Mouse (Mus musculus) layer of hippocampus, postnatal 25 days (tissue): Measurements from ENCODE around the gene Car8. TPM values are rescaled to one million over a fixed set of nuclear protein-coding genes. Genes with fewer than 3 reads are reported as not detected.
"Not testable (repeated sequence)": the region's sequence is repeated elsewhere in the genome, so short reads cannot be mapped to it uniquely, and the experiment has no call there.

ENCODE experiments used
- DNase-seq, 2 experiments: peaks; one replicate each; pipeline ENCODE4 v3.0.0; 2022; ENCODE audit warnings: mixed read lengths in 2 of 2, low spot score in 1 of 2; ENCODE audit errors: extremely low spot score in 1 of 2
- total RNA-seq, 2 experiments: library from RNA; stranded (reverse); gene quantifications; 2 replicates each; pipeline ENCODE4 v1.2.3; 2021

The Car8 gene
- total RNA-seq, 2 experiments from 2014 or later, result 3.5 to 3.9 TPM

DNA sequence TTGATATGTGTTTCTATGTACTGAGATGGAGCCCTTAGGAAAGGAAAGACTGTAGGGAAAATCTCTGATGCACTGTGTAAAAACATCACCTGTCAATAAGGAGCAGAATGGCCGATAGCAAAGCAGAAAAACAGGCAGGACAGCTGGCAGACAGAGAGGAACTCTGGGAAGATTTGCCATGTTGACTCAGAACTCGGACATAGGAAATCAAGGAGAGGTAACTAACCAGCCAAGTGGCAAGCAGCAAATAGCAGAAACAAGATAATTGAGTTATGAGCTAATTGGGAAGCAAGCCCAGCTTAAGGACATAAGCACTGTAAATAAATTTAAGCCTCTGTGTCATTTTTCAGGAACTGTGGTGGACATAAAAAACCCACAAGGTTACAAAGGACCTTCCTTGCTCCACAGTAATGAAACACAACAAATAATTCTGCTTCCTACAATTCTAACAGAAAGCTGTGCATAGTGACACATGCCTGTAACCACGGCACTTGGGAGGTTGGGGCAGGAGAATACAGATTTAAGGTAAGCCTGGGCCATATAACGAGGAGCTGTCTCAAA is 33.7 kb downstream of the Car8 start:
- no peak for DNase-seq

GRCm38 (mm10) chr4:8203367-8203766 is 35.5 kb downstream of the Car8 start:
- DNase-seq, result no peak

DNA sequence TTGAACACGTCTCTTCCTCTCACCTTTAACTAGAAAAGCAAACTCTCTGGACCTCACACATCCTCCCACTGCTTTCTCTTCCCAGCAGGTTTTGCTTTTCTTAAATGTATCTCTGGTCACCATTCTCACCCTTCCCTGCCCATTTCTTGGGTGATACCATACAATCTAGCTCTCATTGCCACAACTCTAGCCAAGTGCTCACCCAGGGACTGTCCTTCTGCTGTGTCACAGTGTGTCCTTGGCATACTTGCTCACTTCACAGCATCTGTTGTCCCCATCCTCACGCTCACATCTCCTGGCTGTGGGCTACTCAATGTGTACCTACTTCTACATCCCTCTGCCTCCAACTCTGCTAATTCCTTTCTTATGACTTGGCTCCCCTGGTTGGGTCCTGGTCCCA is 37.2 kb downstream of the Car8 start:
- no peak for DNase-seq

- no peak for DNase-seq
Measured at GRCm38 (mm10) chr4:8200081-8200480, 38.8 kb downstream of the Car8 start.

- DNase-seq, result no peak
Measured at GRCm38 (mm10) chr4:8198033-8198432, 40.8 kb downstream of the Car8 start.

- no peak for DNase-seq
Measured at GRCm38 (mm10) chr4:8190441-8190840, 48.4 kb downstream of the Car8 start.

- DNase-seq, result no peak
Measured at GRCm38 (mm10) chr4:8186921-8187687, 51.7 kb downstream of the Car8 start.

DNA sequence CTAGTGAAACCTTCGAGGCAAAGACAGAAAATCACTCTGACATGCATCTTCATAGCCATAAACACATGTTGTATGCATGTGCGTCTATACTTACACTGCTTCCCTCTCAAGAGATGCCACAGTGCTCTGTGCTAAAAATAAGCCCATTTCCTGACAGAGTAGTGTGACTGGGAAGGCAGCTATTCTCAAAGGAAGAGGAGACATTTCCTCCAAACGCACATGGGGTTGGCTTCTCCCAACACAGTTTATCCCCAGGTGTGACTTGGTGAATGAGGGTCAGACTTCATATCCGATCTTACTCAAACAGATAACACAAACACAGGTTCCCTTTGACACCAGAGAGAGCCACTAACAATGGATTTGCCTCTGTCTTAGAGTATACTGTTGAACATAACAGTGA is 58.3 kb downstream of the Car8 start:
- DNase-seq, result no peak

GRCm38 (mm10) chr4:8154589-8155198 is 84.1 kb downstream of the Car8 start:
- no peak for DNase-seq

DNA sequence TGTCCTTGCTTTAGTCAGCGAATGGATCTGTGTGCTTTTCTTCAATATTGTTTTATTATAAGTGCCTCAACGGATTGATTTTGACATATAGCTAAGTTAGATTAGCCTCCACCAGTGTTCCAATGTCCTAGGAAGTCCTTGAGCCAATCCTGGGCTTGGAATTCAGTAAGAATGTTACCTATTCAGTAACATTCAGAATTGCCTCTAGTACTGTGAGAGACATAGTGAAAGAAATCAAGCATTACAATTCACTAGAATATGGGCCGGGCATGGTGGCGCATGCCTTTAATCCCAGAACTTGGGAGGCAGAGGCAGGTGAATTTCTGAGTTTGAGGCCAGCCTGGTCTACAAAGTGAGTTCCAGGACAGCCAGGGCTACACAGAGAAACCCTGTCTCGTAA is 84.9 kb downstream of the Car8 start:
- not testable (repeated sequence) for DNase-seq

- no peak for DNase-seq
Measured at GRCm38 (mm10) chr4:8137403-8137802, 101.4 kb downstream of the Car8 start.

DNA sequence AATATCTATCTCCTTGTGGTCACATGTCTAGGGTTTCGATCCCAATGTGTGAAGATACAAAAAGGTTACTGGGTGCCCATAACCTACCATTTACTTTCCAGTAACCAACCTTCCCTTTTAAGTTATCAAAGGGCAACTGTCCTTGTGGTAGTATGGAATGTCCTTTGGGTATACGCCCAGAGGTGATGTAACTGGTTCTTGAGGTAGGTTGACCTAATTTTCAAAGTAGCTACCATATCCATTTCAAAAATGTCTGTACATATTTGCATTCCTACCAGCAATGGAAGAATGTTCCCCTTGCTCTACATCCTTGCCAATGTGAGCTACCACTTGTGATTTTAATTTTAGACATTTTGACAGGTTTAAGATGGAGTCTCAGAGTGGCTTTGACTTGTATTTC is 106.8 kb downstream of the Car8 start:
- no peak for DNase-seq

DNA sequence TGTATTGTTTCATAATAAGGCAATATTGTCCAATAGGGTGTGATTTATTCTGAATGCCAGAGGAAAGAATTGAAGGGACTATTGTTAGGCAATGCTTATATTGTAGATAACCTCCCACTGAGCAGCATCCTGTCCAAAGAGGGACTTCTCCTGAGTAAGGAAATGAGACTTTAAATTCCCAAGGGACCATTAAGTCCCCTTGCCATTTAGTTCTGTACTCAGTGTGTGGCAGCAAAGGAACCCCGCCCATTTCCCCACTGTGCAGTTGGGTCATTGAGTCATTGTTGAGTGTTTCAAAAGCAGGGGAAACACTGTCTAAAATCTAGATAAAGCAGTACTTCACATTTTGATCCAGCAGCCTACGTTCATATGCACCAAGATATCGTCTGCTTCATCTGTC is 125.3 kb downstream of the Car8 start:
- no peak for DNase-seq

GRCm38 (mm10) chr4:8111891-8112290 is 127.0 kb downstream of the Car8 start:
- no peak for DNase-seq

DNA sequence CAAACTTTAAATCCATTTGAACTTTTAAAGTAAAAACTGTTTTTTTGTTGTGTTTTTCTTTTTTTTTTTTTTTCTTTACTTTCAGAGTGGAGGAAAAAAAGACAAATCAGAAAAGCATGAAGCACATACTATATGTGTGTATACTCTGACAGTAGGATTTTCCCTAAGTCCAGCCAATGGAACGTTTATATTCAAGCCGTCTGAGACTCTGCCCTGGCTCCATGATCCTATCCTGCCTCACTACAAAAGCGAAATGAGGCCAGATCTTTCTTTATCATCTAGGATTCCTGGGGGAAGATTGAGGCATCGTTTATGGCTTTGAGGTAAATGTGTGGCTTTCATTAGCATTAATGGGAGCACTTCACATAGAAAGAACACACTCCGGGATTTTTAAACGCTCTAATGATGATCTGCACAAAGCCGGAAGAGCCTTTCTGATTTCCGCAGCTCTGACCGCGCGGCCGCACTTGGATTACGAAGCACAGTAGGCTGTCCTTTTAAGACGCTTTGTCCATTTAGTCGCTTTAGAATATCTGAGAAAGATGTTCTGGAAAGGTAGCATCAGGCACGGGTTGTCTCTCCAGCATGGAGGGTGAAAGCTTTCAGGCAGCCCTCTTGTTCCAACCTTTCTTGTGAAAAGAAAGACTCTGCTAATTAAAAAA is 128.8 kb downstream of the Car8 start:
- peak in 1 of 2 experiments; percentile 4 for DNase-seq

DNA sequence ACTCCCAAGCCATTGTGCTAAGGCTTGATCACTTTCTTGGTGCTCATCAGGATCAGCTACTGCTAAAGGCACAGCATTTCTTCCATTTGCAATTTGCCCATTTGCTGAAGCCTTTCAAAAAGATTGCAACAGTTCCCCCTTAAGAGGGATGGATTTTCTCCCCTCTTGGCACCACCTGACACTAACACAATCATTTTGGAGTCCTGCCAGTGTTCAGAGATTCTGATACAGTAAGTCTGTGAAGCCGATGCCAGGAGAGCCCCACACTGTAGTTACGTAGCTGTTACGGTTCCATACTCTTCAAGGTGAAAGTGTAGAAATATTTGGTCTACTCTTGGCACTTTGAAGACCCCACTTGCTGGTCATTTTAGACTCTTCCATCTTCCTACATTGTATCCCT is 137.4 kb downstream of the Car8 start:
- no peak for DNase-seq

- no peak for DNase-seq
Measured at GRCm38 (mm10) chr4:8098084-8098483, 140.8 kb downstream of the Car8 start.

GRCm38 (mm10) chr4:8097683-8098082 is 141.2 kb downstream of the Car8 start:
- no peak for DNase-seq

DNA sequence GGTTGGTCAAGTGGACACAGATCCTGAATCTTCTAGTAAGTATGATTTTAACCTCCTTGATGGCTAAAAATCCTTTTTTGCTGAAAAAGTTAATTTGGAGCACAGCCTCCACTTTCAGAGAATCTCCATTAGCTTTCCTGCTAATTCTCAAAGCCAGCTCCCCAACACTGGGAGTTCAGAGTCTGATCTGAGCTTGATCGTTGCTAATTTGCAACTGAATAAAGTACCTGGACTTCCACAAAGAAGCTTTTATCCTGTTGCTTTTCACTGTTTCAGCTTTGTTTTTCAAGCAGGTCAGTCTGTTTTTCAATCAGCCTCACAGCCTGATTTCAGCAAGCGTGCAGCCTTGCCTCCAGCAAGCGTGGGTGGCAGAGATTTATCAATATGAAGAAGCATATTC is 145.3 kb downstream of the Car8 start:
- DNase-seq, result not testable (repeated sequence)
